Mouse (Mus musculus): Measurements from ENCODE around the gene Pars2.

Pars2 gene

DNA sequence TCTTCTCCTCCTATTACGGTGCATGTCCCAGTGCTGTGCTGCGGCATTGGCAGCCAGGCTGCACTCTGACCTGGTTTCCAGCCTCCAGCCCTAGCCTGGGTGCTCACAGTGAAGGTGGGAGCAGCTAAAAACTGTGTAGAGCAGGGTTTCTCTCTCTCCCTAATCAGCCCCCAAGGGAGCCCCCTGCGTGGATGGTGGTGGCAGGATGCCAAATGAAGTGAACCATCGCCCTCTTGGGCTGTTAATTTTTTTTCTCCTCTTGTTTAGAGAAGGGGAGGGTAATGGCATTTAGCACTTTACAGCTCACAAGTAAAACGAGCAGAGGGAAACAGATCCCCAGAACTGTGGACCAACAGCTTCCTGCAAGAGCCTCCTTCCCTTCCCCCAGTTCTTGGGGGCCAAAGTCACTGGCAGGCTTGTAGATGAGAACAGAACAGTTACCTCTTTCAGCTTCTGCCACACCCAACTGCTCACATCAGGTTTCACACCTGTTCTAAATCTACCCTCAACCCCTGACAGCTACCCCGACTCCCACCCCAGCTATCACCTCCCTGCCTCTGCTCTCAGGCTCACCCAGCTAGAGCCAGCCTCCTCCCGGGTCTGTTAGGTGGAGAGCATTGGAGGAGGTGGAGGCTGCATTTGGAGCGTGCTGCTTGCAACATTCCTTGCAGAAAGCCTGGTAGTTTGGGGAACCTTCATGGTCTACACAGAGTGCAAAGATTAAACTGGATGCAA, 7.2 kb upstream of the Pars2 start:
- peak; percentile 65 for DNase-seq

DNA sequence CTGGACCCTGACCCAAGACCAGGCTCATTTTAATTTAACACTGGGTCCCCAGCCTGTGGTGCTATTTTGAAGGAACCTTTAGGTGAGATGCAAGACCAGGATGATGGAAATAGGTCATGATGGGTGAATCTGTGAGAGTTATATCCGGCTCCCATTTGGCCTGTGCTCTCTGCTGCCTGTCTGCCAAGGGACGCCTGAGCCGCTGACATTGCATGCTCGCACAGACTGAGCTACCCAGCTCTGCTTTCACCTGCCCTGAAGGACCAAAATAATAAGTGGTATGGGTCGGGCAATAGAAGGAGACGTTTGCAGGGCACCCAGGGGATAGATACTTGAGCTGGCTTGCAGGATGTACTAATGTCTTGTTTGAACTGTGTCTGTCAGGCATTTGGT, 6.7 kb upstream of the Pars2 start:
- DNase-seq = no peak

GRCm38 (mm10) chr4:106645797-106646196, 5.1 kb upstream of the Pars2 start:
- no peak for DNase-seq

GRCm38 (mm10) chr4:106647137-106647536, 3.7 kb upstream of the Pars2 start:
- DNase-seq = peak; percentile 35

- DNase-seq = no peak
These were observed 1.7 kb downstream of the Pars2 start for GRCm38 (mm10) chr4:106652546-106652945.

DNA sequence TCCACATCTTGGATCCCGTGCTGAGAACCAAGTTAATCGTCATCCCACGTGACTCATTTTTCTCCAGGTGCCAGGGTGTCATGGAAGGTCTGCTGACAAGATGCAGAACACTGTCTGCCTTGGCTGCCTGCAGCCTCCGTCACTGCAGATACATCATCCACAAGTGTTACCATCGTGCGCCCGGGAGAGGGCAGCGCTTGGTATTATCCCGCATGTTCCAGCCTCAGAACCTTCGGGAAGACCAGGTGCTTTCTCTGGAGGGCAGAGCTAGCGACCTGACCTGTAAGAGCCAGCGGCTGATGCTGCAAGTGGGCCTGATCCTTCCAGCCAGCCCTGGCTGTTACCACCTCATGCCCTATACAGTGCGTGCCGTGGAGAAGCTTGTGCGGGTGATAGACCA, 2.2 kb downstream of the Pars2 start:
- DNase-seq = no peak

DNA sequence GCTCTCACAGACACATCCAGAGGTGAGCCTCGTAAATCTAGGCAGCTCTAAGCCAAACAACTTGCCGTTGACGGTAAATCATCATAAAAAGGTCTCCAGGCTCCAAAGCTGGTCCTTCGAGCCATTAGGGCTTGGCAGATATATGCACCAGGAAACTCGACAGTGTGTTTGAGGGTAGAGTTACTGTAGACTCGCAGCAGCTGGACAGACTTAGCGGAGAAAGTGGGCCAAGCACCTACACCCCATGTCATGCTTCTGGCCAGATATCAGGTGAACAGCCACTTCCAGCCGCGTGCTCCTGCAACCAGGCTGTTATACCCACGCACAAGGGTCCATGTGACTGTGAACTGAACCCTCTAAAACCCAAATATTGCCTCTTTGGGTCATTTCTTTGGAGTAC, 4.8 kb downstream of the Pars2 start:
- no peak for DNase-seq

GRCm38 (mm10) chr4:106663956-106664470, 13.1 kb downstream of the Pars2 start:
- no peak for DNase-seq

- DNase-seq = peak; percentile 74
These were observed 13.8 kb downstream of the Pars2 start for GRCm38 (mm10) chr4:106664697-106665096.

DNA sequence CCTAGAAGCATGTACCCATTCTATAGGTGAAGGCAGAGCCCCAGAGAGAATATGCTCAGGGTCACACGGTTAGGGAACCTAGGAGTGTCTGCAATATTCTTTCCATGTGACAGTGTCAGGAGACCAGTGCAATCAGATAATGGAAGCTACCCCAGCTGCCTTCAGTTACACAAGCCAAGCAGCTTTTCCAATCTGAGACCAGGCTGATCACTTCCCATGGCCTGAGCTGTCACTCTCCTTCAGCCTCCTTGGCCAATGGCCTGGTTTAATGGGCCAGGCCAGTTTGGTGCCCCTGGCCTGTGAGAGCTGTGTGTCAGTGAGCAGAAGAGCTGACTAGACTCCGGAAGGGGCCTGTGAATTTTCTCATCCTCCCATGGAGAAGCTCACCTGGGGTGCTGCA, 14.4 kb downstream of the Pars2 start:
- DNase-seq = peak; percentile 24

DNA sequence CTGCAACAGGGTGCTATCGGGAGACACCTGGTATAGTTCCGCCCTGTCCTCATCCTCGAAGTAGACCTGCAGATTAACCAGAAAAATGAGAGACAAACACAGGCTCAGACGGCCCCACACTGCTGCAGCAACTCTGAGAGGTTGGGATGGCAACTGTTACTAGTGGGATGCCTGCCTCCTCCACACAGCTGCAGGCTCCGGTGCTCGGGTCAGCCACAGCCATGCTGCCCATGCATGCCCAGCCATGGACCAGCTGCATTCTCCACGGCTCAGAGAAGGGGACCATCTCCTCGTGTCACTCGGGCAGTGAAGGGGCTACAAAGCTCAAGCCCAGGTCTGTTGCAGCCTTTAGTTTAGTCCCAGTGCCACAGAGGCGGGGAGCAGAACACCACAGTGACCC, 14.8 kb downstream of the Pars2 start:
- no peak for DNase-seq

GRCm38 (mm10) chr4:106666546-106666945, 15.7 kb downstream of the Pars2 start:
- no peak for DNase-seq

GRCm38 (mm10) chr4:106676749-106677148, 25.9 kb downstream of the Pars2 start:
- DNase-seq = peak; percentile 25

DNA sequence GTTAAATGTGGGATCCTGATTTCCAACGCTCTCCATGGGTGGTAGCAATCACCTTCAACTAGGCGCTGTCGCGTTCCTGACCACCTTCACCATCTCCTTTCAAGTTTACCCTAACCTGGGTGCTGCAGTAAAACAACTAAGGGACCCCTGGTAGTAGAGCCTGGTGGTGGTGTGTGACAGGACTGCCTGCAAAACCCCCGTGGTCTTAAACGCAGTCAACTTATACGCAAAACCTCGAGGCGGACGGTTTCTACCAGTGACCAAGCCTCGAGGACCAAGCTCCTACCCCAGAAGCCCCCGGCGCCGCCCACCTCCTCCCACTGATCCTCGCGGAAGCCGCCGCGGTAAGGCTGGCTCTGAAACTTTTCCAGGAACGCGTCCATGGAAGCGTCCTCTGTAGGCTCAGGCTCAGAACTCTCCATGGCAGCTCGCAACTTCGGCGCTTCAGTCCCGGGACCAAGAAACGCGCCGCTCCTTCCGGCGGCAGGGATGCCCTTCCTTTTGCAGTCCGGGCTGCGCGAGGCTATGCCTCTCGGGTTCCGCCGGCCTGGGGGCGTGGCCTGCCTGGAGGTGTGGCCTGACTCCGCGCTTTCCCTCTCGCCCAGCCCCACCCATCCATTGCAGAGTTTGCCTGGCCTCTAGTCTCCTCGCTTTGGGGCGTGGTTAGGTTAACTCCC, 27.7 kb downstream of the Pars2 start, which contains the start of gene Ttc4:
TSS of gene Ttc4 (minus strand) at position 503 of the 677 bp plus-strand sequence.
- peak; percentile 92 for DNase-seq

- no peak for DNase-seq
These were observed 28.3 kb downstream of the Pars2 start for GRCm38 (mm10) chr4:106679152-106679551.

DNA sequence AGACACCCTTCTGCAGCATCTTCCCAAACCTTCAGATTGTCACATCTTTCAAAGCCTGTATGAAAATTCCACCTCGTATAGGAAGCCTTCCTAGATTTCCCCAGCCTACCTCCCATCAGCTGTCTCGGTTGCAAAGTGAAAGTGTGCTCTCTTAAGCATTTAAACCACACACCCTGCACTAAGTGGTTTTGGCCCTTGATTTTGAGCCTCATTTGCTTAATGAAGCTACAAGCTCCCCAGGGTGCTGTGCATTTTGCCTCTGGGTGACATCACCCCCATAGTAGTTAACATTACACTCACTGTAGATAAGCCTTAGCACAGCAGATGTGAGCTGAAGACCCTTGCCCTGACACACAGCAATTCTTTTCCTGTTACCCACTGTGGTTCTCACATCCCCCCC, 30.1 kb downstream of the Pars2 start:
- DNase-seq = no peak

GRCm38 (mm10) chr4:106688636-106689296, 37.9 kb downstream of the Pars2 start:
- no peak for DNase-seq

DNA sequence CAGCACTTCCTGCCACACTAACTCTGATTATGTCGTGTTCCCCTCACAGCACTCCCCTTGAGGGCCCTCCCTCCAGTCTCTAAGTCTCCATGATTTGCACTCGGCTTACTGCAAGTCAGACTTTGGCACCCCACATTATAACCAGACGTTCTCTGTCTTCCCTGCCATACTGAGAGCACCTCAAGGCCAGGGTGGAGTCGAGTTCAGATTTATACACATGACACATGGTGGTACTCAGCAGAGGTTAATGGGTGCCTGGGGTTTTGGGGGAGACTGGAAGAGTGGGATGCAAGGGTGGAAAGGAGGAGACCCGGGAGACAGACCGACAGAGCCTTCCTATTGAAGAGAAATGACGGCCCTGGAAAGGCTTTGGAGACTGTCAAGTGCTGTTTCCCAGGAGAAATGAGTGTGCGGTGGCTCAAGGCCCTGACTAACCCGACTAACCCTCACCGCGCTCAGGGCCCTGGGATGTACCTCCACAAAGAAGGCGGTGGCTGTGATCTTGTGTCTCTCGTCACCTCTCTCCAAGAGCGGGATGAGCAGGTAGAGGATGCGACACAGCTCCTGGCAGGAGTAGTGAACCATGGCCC, 43.1 kb downstream of the Pars2 start:
- DNase-seq = no peak

- DNase-seq = peak; percentile 42
These were observed 49.1 kb downstream of the Pars2 start for GRCm38 (mm10) chr4:106699989-106700388.

DNA sequence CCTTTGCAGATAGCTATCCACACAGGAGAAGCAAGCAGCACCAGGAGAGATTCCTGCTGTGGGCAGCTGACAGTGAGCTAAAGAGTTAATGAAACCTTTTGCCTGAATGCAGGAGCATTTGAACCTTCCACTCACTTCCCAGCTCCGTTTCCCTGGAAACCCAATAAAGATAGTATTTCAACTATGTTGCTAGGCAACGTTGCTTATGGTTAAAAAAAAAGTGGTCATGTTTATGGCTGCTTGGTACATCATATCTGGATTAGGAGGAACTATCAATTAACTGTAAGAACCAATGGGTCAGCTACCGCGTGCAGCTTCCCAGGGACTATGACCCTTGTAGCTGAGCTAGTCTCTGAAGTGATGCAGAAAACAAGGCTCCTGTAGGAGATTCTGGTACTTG, 49.9 kb downstream of the Pars2 start:
- DNase-seq = no peak

DNA sequence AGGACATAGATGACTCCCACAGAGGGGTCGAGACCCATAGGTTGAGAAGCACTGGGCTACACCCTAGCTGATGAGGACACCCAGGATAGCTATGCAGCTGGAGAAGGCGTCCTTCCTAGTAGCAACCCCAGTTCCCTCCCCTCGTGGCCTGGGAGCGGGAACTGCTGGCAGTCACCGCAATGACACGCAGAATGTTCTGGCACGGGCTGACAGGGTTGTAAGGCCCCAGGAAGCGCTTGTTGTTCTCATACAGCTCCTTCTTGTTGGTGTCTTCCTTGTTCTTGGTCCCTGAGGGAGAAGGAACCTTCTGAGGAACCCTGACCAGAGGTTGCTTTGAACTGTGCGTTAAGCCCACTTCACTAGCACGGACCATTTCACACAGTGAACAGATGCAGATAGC, 53.1 kb downstream of the Pars2 start:
- no peak for DNase-seq

- peak; percentile 52 for DNase-seq
These were observed 53.5 kb downstream of the Pars2 start for GRCm38 (mm10) chr4:106704416-106704815.
